Mouse (Mus musculus): ENCODE data around the gene Lemd1. TPM values are rescaled to one million over a fixed set of nuclear protein-coding genes. Genes with fewer than 3 reads are reported as not detected.
"Not testable (repeated sequence)": the region's sequence is repeated elsewhere in the genome, so short reads cannot be mapped to it uniquely, and the experiment has no call there.

Lemd1 gene
- polyA plus RNA-seq, 1 experiment from 2014 or later, result not detected

DNA sequence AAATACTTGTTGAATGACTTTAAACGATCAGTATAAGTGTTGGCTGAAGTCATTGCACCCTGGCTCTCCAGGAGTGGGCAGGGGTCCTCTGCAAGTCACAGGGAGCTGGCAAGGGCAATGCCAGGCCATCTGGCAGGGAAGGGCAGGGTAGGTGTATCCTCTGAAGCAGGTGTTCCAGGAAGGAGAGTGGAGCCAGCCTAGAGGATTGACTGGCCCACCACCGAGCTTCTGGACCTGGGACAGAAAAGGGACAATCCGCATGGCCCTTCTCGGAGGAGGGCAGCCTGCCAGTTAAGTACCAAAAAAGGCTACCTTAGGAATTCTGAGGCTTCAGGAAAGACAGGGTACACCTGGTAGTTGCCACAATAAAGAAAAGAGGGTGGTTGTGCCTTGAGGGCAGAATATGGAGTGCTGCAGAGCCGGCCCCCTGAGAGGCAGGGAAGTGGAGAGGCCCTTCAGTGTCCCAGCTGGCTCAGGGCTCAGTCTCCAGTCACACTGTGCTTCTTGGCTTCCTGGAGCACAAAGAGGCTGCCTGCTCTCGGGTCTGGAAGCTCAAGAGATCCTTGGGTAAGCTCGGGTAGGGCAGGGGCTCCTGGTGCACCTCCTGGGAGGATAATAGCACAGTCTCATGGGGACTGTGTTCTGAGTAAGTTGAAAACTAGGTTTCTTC is 29.9 kb upstream of the Lemd1 start:
- Histone ChIP-seq H3K4me3 (ENCODE audit: low read length) (no peak overlapping the region), H3K36me3 (ENCODE audit: control insufficient read depth, insufficient read depth, low read length) (no peaks in the 10 kb centered on the region), H3K9me3 (ENCODE audit: control insufficient read depth, low read length) (no peaks in the 10 kb centered on the region), H3K4me1 (ENCODE audit: control insufficient read depth, insufficient read depth, low read length) (peaks cover 8% of the 10 kb centered on the region; the same call in 1 of the 2 replicates), H3K27me3 (replicated peaks; ENCODE audit: control insufficient read depth, insufficient read depth, low read length) (no peaks in the 10 kb centered on the region; the same call in 1 of the 2 replicates), H3K4me2 (ENCODE audit: low read depth, low read length) (no peak overlapping the region), H3K27ac (ENCODE audit: low read length) (no peak overlapping the region), H3K9ac (ENCODE audit: low read depth, low read length) (no peak overlapping the region)
- no peak for ATAC-seq
- WGBS, result 60% methylated on average over 7 of the region's 7 CpGs

GRCm38 (mm10) chr1:132162618-132163017 is 28.6 kb upstream of the Lemd1 start:
- H3K27me3 ChIP-seq (replicated peaks; ENCODE audit: control insufficient read depth, insufficient read depth, low read length); H3K27ac ChIP-seq (ENCODE audit: low read length); H3K9me3 ChIP-seq (ENCODE audit: control insufficient read depth, low read length); H3K4me2 ChIP-seq (ENCODE audit: low read depth, low read length); H3K36me3 ChIP-seq (ENCODE audit: control insufficient read depth, insufficient read depth, low read length); H3K4me3 ChIP-seq (ENCODE audit: low read length); H3K9ac ChIP-seq (ENCODE audit: low read depth, low read length); ATAC-seq; H3K4me1 ChIP-seq (ENCODE audit: control insufficient read depth, insufficient read depth, low read length): not testable (repeated sequence)
- 55% methylated on average over 9 of the region's 9 CpGs for WGBS

DNA sequence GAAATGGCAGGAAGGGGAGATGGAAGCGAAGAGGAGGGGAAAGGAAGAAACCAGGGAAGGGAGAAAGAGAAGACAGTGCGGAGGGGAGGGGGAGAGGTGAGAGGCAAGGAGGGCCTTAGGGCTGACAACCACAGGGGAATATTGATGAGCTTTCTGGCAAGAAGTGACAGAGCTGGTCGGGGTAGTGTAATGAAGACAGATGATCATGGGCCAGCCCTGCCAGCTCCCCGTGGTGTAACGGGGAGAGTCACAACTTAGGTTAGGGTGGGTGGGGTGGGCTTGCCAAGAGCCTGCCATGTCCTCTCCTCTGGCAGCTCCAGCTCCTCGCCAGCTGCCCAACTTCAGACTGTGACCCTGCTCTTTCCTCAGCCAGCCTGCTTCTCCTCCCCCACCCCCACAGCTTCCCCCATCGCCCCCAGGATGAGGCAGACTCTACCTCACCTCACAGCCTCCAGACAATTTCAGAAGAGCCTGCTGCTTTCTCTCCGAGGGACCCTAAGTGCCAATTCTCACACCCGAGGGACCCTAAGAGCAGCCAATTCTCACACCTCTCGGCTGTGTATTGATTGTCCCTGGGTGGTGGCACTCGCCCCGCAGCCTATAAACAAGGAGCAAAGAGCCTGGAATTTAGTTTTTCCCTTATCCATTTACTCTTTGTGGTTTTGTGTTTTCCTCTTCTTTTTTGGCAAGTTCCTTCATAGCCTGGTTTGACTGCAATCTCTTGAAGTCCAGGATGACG is 26.3 kb upstream of the Lemd1 start:
- ATAC-seq, result no peak
- Histone ChIP-seq H3K9ac (ENCODE audit: low read depth, low read length) (no peak overlapping the region), H3K4me3 (ENCODE audit: low read length) (no peak overlapping the region), H3K4me1 (ENCODE audit: control insufficient read depth, insufficient read depth, low read length) (peaks cover 4% of the 10 kb centered on the region; the same call in 1 of the 2 replicates), H3K27me3 (replicated peaks; ENCODE audit: control insufficient read depth, insufficient read depth, low read length) (no peaks in the 10 kb centered on the region), H3K4me2 (ENCODE audit: low read depth, low read length) (no peak overlapping the region), H3K9me3 (ENCODE audit: control insufficient read depth, low read length) (no peaks in the 10 kb centered on the region), H3K36me3 (ENCODE audit: control insufficient read depth, insufficient read depth, low read length) (no peaks in the 10 kb centered on the region), H3K27ac (ENCODE audit: low read length) (no peak overlapping the region)
- 23% methylated on average over 13 of the region's 13 CpGs for WGBS

DNA sequence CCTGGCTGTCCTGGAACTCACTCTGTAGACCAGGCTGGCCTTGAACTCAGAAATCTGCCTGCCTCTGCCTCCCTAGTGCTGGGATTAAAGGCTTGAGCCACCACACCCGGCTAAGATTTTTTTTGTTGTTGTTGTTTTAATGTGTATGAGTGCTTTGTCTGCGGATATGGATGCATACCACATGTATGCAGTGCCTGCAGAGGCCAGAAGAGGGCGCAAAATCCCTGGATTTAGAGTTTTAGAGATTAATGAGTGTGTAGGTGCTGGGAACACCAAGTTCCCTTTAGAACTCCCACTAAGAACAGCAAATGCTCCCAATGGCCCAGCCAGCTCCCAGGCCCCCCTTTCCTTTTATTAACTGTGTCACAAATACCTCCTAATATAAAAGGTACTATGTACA is 25.4 kb upstream of the Lemd1 start:
- ATAC-seq, result no peak
- no peaks in the 10 kb centered on the region for H3K36me3 ChIP-seq (ENCODE audit: control insufficient read depth, insufficient read depth, low read length)
- no peaks in the 10 kb centered on the region for H3K9me3 ChIP-seq (ENCODE audit: control insufficient read depth, low read length)
- H3K4me2 ChIP-seq (ENCODE audit: low read depth, low read length), result no peak overlapping the region
- no peak overlapping the region for H3K27ac ChIP-seq (ENCODE audit: low read length)
- H3K4me1 ChIP-seq (ENCODE audit: control insufficient read depth, insufficient read depth, low read length), result peaks cover 4% of the 10 kb centered on the region; the same call in 1 of the 2 replicates
- H3K27me3 ChIP-seq (replicated peaks; ENCODE audit: control insufficient read depth, insufficient read depth, low read length), result no peaks in the 10 kb centered on the region
- 61% methylated on average over 3 of the region's 3 CpGs for whole genome bisulfite sequencing
- H3K9ac ChIP-seq (ENCODE audit: low read depth, low read length), result no peak overlapping the region
- no peak overlapping the region for H3K4me3 ChIP-seq (ENCODE audit: low read length)

- H3K27ac ChIP-seq (ENCODE audit: low read length), result no peak overlapping the region
- peak; percentile 65 for ATAC-seq
- H3K4me1 ChIP-seq (ENCODE audit: control insufficient read depth, insufficient read depth, low read length), result peaks cover 4% of the 10 kb centered on the region; the same call in 1 of the 2 replicates
- H3K4me2 ChIP-seq (ENCODE audit: low read depth, low read length), result peak overlapping the region; percentile 37
- H3K4me3 ChIP-seq (ENCODE audit: low read length), result peak overlapping the region; percentile 27
- H3K9ac ChIP-seq (ENCODE audit: low read depth, low read length), result 0 out of 2 replicates have a peak overlapping the region, but pooled peaks have one; percentile 25
- WGBS, result 7% methylated on average over 12 of the region's 12 CpGs
- H3K27me3 ChIP-seq (replicated peaks; ENCODE audit: control insufficient read depth, insufficient read depth, low read length), result no peaks in the 10 kb centered on the region
- no peaks in the 10 kb centered on the region for H3K9me3 ChIP-seq (ENCODE audit: control insufficient read depth, low read length)
- no peaks in the 10 kb centered on the region for H3K36me3 ChIP-seq (ENCODE audit: control insufficient read depth, insufficient read depth, low read length)
Observed at GRCm38 (mm10) chr1:132168115-132168767, 23.0 kb upstream of the Lemd1 start.

DNA sequence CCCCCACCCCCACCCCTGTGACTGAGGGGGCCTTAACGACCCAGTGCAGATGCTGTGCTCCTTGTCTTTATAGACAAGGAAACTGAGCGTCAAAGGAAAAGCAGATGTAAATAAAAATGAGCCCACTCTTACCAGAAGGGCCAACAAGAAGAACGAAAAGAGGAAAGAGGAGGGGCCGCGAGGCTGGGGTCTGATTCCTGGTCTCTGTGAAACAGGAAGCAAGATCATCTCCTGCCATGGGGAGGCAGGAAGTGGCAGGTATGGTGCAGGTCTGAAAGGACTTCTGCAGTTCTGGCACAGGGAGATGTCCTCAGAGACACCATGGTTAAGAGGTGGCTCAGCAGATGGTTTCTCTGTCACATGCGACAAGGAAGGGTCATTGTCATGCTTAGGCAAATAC is 20.5 kb upstream of the Lemd1 start:
- H3K36me3 ChIP-seq (ENCODE audit: control insufficient read depth, insufficient read depth, low read length), result no peaks in the 10 kb centered on the region
- 47% methylated on average over 6 of the region's 6 CpGs for WGBS
- H3K27me3 ChIP-seq (replicated peaks; ENCODE audit: control insufficient read depth, insufficient read depth, low read length), result no peaks in the 10 kb centered on the region
- H3K4me1 ChIP-seq (ENCODE audit: control insufficient read depth, insufficient read depth, low read length), result peaks cover 4% of the 10 kb centered on the region; the same call in 1 of the 2 replicates
- H3K27ac ChIP-seq (ENCODE audit: low read length), result no peak overlapping the region
- no peak overlapping the region for H3K4me3 ChIP-seq (ENCODE audit: low read length)
- no peak for ATAC-seq
- H3K9me3 ChIP-seq (ENCODE audit: control insufficient read depth, low read length), result no peaks in the 10 kb centered on the region
- H3K9ac ChIP-seq (ENCODE audit: low read depth, low read length), result no peak overlapping the region
- no peak overlapping the region for H3K4me2 ChIP-seq (ENCODE audit: low read depth, low read length)

GRCm38 (mm10) chr1:132171619-132172018 is 19.6 kb upstream of the Lemd1 start:
- H3K27me3 ChIP-seq (replicated peaks; ENCODE audit: control insufficient read depth, insufficient read depth, low read length), result no peaks in the 10 kb centered on the region
- H3K4me2 ChIP-seq (ENCODE audit: low read depth, low read length), result no peak overlapping the region
- no peaks in the 10 kb centered on the region for H3K36me3 ChIP-seq (ENCODE audit: control insufficient read depth, insufficient read depth, low read length)
- H3K4me1 ChIP-seq (ENCODE audit: control insufficient read depth, insufficient read depth, low read length), result peaks cover 4% of the 10 kb centered on the region; the same call in 1 of the 2 replicates
- WGBS, result 0% methylated on average over 1 of the region's 2 CpGs
- no peak overlapping the region for H3K9ac ChIP-seq (ENCODE audit: low read depth, low read length)
- no peaks in the 10 kb centered on the region for H3K9me3 ChIP-seq (ENCODE audit: control insufficient read depth, low read length)
- H3K4me3 ChIP-seq (ENCODE audit: low read length), result no peak overlapping the region
- no peak for ATAC-seq
- no peak overlapping the region for H3K27ac ChIP-seq (ENCODE audit: low read length)

DNA sequence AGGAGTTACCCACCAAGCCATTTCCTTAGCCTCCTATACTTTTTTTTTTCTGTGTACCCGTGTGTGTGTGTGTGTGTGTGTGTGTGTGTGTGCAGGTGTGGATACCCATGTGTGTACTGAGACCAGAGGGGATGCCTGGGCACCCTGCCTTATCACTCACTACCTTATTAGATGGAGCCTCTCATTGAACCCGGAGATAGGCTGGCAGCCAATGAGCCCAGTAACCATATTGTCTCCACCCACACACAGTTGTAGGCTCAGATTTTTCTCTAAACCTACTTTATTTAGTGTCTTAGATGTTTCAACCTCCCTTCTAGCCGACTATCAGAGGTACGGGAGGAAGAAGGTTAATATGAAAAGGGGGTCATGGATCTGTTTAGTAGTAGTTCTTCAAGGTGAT is 4.9 kb upstream of the Lemd1 start:
- ATAC-seq, result no peak
- Histone ChIP-seq H3K9me3 (ENCODE audit: control insufficient read depth, low read length) (no peaks in the 10 kb centered on the region), H3K4me2 (ENCODE audit: low read depth, low read length) (no peak overlapping the region), H3K4me1 (ENCODE audit: control insufficient read depth, insufficient read depth, low read length) (peaks cover 12% of the 10 kb centered on the region), H3K9ac (ENCODE audit: low read depth, low read length) (no peak overlapping the region), H3K36me3 (ENCODE audit: control insufficient read depth, insufficient read depth, low read length) (no peaks in the 10 kb centered on the region), H3K4me3 (ENCODE audit: low read length) (no peak overlapping the region), H3K27me3 (replicated peaks; ENCODE audit: control insufficient read depth, insufficient read depth, low read length) (peaks cover 39% of the 10 kb centered on the region), H3K27ac (ENCODE audit: low read length) (no peak overlapping the region)
- 82% methylated on average over 4 of the region's 4 CpGs for WGBS

GRCm38 (mm10) chr1:132188442-132189066 is 2.7 kb upstream of the Lemd1 start:
- H3K4me2 ChIP-seq (ENCODE audit: low read depth, low read length), result no peak overlapping the region
- no peak overlapping the region for H3K9ac ChIP-seq (ENCODE audit: low read depth, low read length)
- H3K36me3 ChIP-seq (ENCODE audit: control insufficient read depth, insufficient read depth, low read length), result no peaks in the 10 kb centered on the region
- no peaks in the 10 kb centered on the region for H3K9me3 ChIP-seq (ENCODE audit: control insufficient read depth, low read length)
- WGBS, result 33% methylated on average over 9 of the region's 9 CpGs
- ATAC-seq, result no peak
- H3K27ac ChIP-seq (ENCODE audit: low read length), result no peak overlapping the region
- H3K4me1 ChIP-seq (ENCODE audit: control insufficient read depth, insufficient read depth, low read length), result peaks cover 23% of the 10 kb centered on the region
- peaks cover 55% of the 10 kb centered on the region for H3K27me3 ChIP-seq (replicated peaks; ENCODE audit: control insufficient read depth, insufficient read depth, low read length)
- no peak overlapping the region for H3K4me3 ChIP-seq (ENCODE audit: low read length)

Measured in intestine, embryonic 16.5 days (tissue).